Mouse (Mus musculus): Measurements from ENCODE around the gene Alg1. TPM values are rescaled to one million over a fixed set of nuclear protein-coding genes. Genes with fewer than 3 reads are reported as not detected.
"Not testable (repeated sequence)": the region's sequence is repeated elsewhere in the genome, so short reads cannot be mapped to it uniquely, and the experiment has no call there.

The Alg1 gene
- polyA plus RNA-seq, 1 experiment = 9.1 TPM

- no peaks in the 10 kb centered on the region for H3K36me3 ChIP-seq (ENCODE audit: control insufficient read depth, insufficient read depth, low read length, poor library complexity, severe bottlenecking)
- no peaks in the 10 kb centered on the region for H3K9me3 ChIP-seq (replicated peaks; ENCODE audit: control insufficient read depth, insufficient read depth, low read length, poor library complexity, severe bottlenecking)
- H3K27ac ChIP-seq (ENCODE audit: insufficient read depth, low read length) = no peak overlapping the region
- no peaks in the 10 kb centered on the region for H3K4me1 ChIP-seq (ENCODE audit: control insufficient read depth, insufficient read depth, low read length)
- no peak for TF ChIP-seq POLR2A (IDR thresholded peaks at IDR 0.05; ENCODE audit: insufficient read depth, low read length)
- TF ChIP-seq CTCF (IDR thresholded peaks at IDR 0.05; ENCODE audit: low read depth, low read length) = no peak
- no peak for TF ChIP-seq EP300 (IDR thresholded peaks at IDR 0.05; ENCODE audit: insufficient read depth, low read depth, low read length)
- no peak overlapping the region for H3K9ac ChIP-seq (ENCODE audit: low read depth, poor library complexity, severe bottlenecking)
- H3K27me3 ChIP-seq (ENCODE audit: control insufficient read depth, insufficient read depth, low read length, poor library complexity, severe bottlenecking) = no peaks in the 10 kb centered on the region
- no peak overlapping the region for H3K4me3 ChIP-seq (ENCODE audit: low read depth, low read length)
Observed at GRCm38 (mm10) chr16:5212150-5212549, 21.3 kb upstream of the Alg1 start.

- no peaks in the 10 kb centered on the region for H3K4me1 ChIP-seq (ENCODE audit: control insufficient read depth, insufficient read depth, low read length)
- no peak overlapping the region for H3K9ac ChIP-seq (ENCODE audit: low read depth, poor library complexity, severe bottlenecking)
- no peak overlapping the region for H3K27ac ChIP-seq (ENCODE audit: insufficient read depth, low read length)
- no peaks in the 10 kb centered on the region for H3K9me3 ChIP-seq (replicated peaks; ENCODE audit: control insufficient read depth, insufficient read depth, low read length, poor library complexity, severe bottlenecking)
- no peak for TF ChIP-seq POLR2A (IDR thresholded peaks at IDR 0.05; ENCODE audit: insufficient read depth, low read length)
- TF ChIP-seq CTCF (IDR thresholded peaks at IDR 0.05; ENCODE audit: low read depth, low read length) = no peak
- no peak for TF ChIP-seq EP300 (IDR thresholded peaks at IDR 0.05; ENCODE audit: insufficient read depth, low read depth, low read length)
- H3K36me3 ChIP-seq (ENCODE audit: control insufficient read depth, insufficient read depth, low read length, poor library complexity, severe bottlenecking) = no peaks in the 10 kb centered on the region
- H3K4me3 ChIP-seq (ENCODE audit: low read depth, low read length) = no peak overlapping the region
- no peaks in the 10 kb centered on the region for H3K27me3 ChIP-seq (ENCODE audit: control insufficient read depth, insufficient read depth, low read length, poor library complexity, severe bottlenecking)
Observed at GRCm38 (mm10) chr16:5214126-5214525, 19.3 kb upstream of the Alg1 start.

GRCm38 (mm10) chr16:5216686-5217085 is 16.7 kb upstream of the Alg1 start:
- no peaks in the 10 kb centered on the region for H3K36me3 ChIP-seq (ENCODE audit: control insufficient read depth, insufficient read depth, low read length, poor library complexity, severe bottlenecking)
- H3K27ac ChIP-seq (ENCODE audit: insufficient read depth, low read length) = no peak overlapping the region
- TF ChIP-seq CTCF (IDR thresholded peaks at IDR 0.05; ENCODE audit: low read depth, low read length) (no peak), POLR2A (IDR thresholded peaks at IDR 0.05; ENCODE audit: insufficient read depth, low read length) (no peak), EP300 (IDR thresholded peaks at IDR 0.05; ENCODE audit: insufficient read depth, low read depth, low read length) (no peak)
- no peaks in the 10 kb centered on the region for H3K27me3 ChIP-seq (ENCODE audit: control insufficient read depth, insufficient read depth, low read length, poor library complexity, severe bottlenecking)
- H3K4me3 ChIP-seq (ENCODE audit: low read depth, low read length) = no peak overlapping the region
- H3K4me1 ChIP-seq (ENCODE audit: control insufficient read depth, insufficient read depth, low read length) = no peaks in the 10 kb centered on the region
- no peaks in the 10 kb centered on the region for H3K9me3 ChIP-seq (replicated peaks; ENCODE audit: control insufficient read depth, insufficient read depth, low read length, poor library complexity, severe bottlenecking)
- no peak overlapping the region for H3K9ac ChIP-seq (ENCODE audit: low read depth, poor library complexity, severe bottlenecking)

- no peak overlapping the region for H3K9ac ChIP-seq (ENCODE audit: low read depth, poor library complexity, severe bottlenecking)
- no peaks in the 10 kb centered on the region; the same call in 1 of the 2 replicates for H3K9me3 ChIP-seq (replicated peaks; ENCODE audit: control insufficient read depth, insufficient read depth, low read length, poor library complexity, severe bottlenecking)
- no peaks in the 10 kb centered on the region for H3K4me1 ChIP-seq (ENCODE audit: control insufficient read depth, insufficient read depth, low read length)
- no peak overlapping the region for H3K4me3 ChIP-seq (ENCODE audit: low read depth, low read length)
- H3K27ac ChIP-seq (ENCODE audit: insufficient read depth, low read length) = no peak overlapping the region
- TF ChIP-seq EP300 (IDR thresholded peaks at IDR 0.05; ENCODE audit: insufficient read depth, low read depth, low read length) (no peak), POLR2A (IDR thresholded peaks at IDR 0.05; ENCODE audit: insufficient read depth, low read length) (no peak), CTCF (IDR thresholded peaks at IDR 0.05; ENCODE audit: low read depth, low read length) (no peak)
- H3K27me3 ChIP-seq (ENCODE audit: control insufficient read depth, insufficient read depth, low read length, poor library complexity, severe bottlenecking) = no peaks in the 10 kb centered on the region
- H3K36me3 ChIP-seq (ENCODE audit: control insufficient read depth, insufficient read depth, low read length, poor library complexity, severe bottlenecking) = no peaks in the 10 kb centered on the region
Observed at GRCm38 (mm10) chr16:5217341-5218133, 15.9 kb upstream of the Alg1 start.

- Histone ChIP-seq H3K9ac (ENCODE audit: low read depth, poor library complexity, severe bottlenecking) (no peak overlapping the region), H3K36me3 (ENCODE audit: control insufficient read depth, insufficient read depth, low read length, poor library complexity, severe bottlenecking) (no peaks in the 10 kb centered on the region), H3K27ac (ENCODE audit: insufficient read depth, low read length) (no peak overlapping the region), H3K4me1 (ENCODE audit: control insufficient read depth, insufficient read depth, low read length) (no peaks in the 10 kb centered on the region), H3K4me3 (ENCODE audit: low read depth, low read length) (no peak overlapping the region), H3K9me3 (replicated peaks; ENCODE audit: control insufficient read depth, insufficient read depth, low read length, poor library complexity, severe bottlenecking) (peaks cover 3% of the 10 kb centered on the region; the same call in 1 of the 2 replicates), H3K27me3 (ENCODE audit: control insufficient read depth, insufficient read depth, low read length, poor library complexity, severe bottlenecking) (no peaks in the 10 kb centered on the region)
- TF ChIP-seq CTCF (IDR thresholded peaks at IDR 0.05; ENCODE audit: low read depth, low read length) (no peak), POLR2A (IDR thresholded peaks at IDR 0.05; ENCODE audit: insufficient read depth, low read length) (no peak), EP300 (IDR thresholded peaks at IDR 0.05; ENCODE audit: insufficient read depth, low read depth, low read length) (no peak)
Observed at GRCm38 (mm10) chr16:5221403-5221802, 12.0 kb upstream of the Alg1 start.

GRCm38 (mm10) chr16:5222140-5222539 is 11.3 kb upstream of the Alg1 start, which contains the start of gene AU021092:
Gene AU021092 (minus strand): TSS chr16:5222299.
- TF ChIP-seq EP300 (IDR thresholded peaks at IDR 0.05; ENCODE audit: insufficient read depth, low read depth, low read length) (no peak), CTCF (IDR thresholded peaks at IDR 0.05; ENCODE audit: low read depth, low read length) (no peak), POLR2A (IDR thresholded peaks at IDR 0.05; ENCODE audit: insufficient read depth, low read length) (no peak)
- no peak within 1 kb of the TSS for H3K27ac ChIP-seq (ENCODE audit: insufficient read depth, low read length)
- no peak within 1 kb of the TSS for H3K9ac ChIP-seq (ENCODE audit: low read depth, poor library complexity, severe bottlenecking)
- no peak within 1 kb of the TSS for H3K4me3 ChIP-seq (ENCODE audit: low read depth, low read length)
- H3K4me1 ChIP-seq (ENCODE audit: control insufficient read depth, insufficient read depth, low read length) = no peaks in the 10 kb centered on the region
- H3K27me3 ChIP-seq (ENCODE audit: control insufficient read depth, insufficient read depth, low read length, poor library complexity, severe bottlenecking) = no peaks in the 10 kb centered on the region
- H3K9me3 ChIP-seq (replicated peaks; ENCODE audit: control insufficient read depth, insufficient read depth, low read length, poor library complexity, severe bottlenecking) = peaks cover 3% of the 10 kb centered on the region; the same call in 1 of the 2 replicates
- H3K36me3 ChIP-seq (ENCODE audit: control insufficient read depth, insufficient read depth, low read length, poor library complexity, severe bottlenecking) = no peaks in the 10 kb centered on the region

GRCm38 (mm10) chr16:5226534-5226933 is 6.9 kb upstream of the Alg1 start:
- not testable (repeated sequence) for H3K36me3 ChIP-seq (ENCODE audit: control insufficient read depth, insufficient read depth, low read length, poor library complexity, severe bottlenecking); H3K27me3 ChIP-seq (ENCODE audit: control insufficient read depth, insufficient read depth, low read length, poor library complexity, severe bottlenecking); H3K27ac ChIP-seq (ENCODE audit: insufficient read depth, low read length); H3K9ac ChIP-seq (ENCODE audit: low read depth, poor library complexity, severe bottlenecking); H3K4me3 ChIP-seq (ENCODE audit: low read depth, low read length); H3K9me3 ChIP-seq (replicated peaks; ENCODE audit: control insufficient read depth, insufficient read depth, low read length, poor library complexity, severe bottlenecking); H3K4me1 ChIP-seq (ENCODE audit: control insufficient read depth, insufficient read depth, low read length)

- not testable (repeated sequence) for H3K9me3 ChIP-seq (replicated peaks; ENCODE audit: control insufficient read depth, insufficient read depth, low read length, poor library complexity, severe bottlenecking); H3K4me3 ChIP-seq (ENCODE audit: low read depth, low read length); H3K27ac ChIP-seq (ENCODE audit: insufficient read depth, low read length); H3K36me3 ChIP-seq (ENCODE audit: control insufficient read depth, insufficient read depth, low read length, poor library complexity, severe bottlenecking); H3K9ac ChIP-seq (ENCODE audit: low read depth, poor library complexity, severe bottlenecking); H3K4me1 ChIP-seq (ENCODE audit: control insufficient read depth, insufficient read depth, low read length); H3K27me3 ChIP-seq (ENCODE audit: control insufficient read depth, insufficient read depth, low read length, poor library complexity, severe bottlenecking)
Observed at GRCm38 (mm10) chr16:5227501-5227900, 5.9 kb upstream of the Alg1 start.
